Mouse (Mus musculus): ENCODE data around the gene Sf3b4.

Sf3b4 gene

DNA sequence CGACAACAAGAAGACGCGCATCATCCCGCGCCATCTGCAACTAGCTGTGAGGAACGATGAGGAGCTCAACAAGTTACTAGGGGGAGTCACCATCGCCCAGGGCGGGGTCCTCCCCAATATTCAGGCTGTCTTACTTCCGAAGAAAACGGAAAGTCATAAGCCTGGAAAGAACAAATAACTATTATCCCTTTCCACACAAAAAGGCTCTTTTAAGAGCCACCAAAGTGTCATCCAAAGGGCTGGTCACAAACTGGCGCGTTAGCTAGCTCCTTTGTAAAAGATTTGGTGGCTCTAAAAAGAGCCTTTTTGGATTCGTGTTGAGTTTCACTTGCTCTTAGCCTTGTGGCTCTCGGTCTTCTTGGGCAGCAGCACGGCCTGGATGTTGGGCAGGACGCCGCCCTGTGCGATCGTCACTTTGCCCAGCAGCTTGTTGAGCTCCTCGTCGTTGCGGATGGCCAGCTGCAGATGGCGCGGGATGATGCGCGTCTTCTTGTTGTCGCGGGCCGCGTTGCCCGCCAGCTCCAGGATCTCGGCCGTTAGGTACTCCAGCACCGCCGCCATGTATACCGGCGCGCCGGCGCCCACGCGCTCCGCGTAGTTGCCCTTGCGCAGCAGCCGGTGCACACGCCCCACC lies 48.1 kb downstream of the Sf3b4 start:
- peak; percentile 50 for DNase-seq (ENCODE audit: low spot score)

DNA sequence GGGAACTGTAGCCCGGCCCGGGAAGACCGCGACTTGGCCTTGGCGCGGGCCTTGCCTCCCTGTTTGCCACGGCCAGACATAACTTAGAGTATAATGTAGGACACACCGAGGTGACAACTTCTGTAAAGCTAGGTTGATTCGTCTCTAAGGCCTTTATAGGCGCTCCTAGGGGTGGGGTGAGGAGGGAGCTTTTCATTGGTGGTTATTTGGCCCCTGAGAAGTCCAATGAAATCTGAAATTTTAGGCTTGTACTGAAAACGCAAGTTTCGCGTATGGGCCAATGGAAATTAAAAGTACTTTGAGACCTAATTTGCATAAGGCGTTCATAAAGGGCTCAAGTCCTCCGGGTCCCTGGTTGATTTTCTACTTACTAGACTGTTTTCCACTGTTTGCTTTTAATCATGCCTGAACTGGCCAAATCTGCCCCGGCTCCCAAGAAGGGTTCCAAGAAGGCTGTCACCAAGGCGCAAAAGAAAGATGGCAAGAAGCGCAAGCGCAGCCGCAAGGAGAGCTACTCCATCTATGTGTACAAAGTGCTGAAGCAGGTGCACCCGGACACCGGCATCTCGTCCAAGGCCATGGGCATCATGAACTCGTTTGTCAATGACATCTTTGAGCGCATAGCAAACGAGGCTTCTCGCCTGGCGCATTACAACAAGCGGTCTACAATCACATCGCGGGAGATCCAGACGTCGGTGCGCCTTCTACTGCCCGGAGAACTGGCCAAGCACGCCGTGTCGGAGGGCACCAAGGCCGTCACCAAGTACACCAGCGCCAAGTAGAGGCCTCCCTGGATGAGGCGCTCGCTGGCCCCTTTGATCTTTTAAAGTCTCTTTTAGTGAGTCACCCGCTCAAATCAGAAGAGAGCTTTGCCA lies 48.9 kb downstream of the Sf3b4 start, which contains the start of the genes Hist2h2ac and Hist2h2be:
Gene Hist2h2ac, minus strand, starts transcription at position 116 of the 875 bp plus-strand sequence.
Gene Hist2h2be, plus strand, starts transcription at position 355 of the 875 bp plus-strand sequence.
- DNase-seq (ENCODE audit: low spot score): peak; percentile 96

DNA sequence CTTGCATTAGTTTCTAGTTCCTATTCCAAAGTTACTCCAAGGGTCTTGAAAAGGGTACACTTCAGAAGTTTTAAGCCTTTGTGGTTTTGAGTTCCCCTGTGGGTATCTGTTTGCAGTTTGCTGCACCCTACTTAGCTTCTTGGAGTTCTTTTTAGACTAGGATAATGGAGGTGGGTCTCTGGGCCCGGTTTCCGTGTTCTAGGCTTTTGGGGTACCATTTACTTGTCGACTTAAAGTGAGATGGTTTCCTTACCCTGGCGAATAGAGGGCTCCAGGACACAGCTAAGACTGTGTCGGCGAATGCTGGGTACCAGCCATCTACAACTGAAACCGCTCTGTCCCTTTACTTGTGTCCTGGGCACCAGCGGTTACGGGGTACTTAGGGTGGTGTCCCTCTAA lies 49.5 kb downstream of the Sf3b4 start:
- no peak for DNase-seq (ENCODE audit: low spot score)

DNA sequence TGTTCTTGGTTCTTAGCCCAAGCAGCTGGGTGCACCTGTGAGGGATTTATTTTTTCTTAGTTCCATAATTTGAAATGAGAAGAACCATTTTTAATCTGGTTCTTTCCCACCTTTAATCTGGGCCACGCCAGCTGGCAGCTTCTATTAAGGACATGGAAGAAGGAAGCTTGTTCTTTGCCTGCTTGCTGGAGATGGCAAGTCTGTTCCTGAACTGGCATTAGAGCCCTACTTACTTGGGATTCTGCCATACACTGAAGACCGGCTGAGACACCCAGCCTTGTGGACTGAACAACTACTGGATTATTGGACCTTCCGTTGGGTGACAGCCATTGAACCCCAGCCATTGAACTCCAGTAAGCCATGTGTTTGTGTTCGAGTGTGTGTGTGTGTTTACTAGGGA lies 50.6 kb downstream of the Sf3b4 start:
- no peak for DNase-seq (ENCODE audit: low spot score)

DNA sequence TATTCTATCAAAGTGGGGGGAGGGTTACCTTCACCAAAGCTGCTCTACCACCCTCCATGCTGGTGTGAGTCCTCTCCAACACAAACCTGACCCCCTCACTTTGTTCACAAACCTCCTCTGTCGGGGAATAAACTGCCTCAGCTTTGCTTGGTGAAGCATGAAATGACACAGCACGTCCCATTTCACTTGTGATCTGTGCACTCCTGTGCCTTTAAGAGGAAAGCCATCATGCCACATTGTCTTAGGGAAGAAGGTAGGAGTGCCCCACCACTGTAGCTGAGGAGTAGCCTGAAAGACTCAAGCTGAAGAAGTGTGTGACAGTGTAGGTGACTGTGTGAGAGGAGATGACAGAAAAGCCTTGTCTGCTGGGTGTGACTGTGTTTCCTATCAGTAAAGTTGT lies 53.3 kb downstream of the Sf3b4 start:
- DNase-seq (ENCODE audit: low spot score): no peak

Measured in adipocyte (in vitro differentiated cells).